Mouse (Mus musculus): Measurements from ENCODE around the gene Cstf1.

The Cstf1 gene

DNA sequence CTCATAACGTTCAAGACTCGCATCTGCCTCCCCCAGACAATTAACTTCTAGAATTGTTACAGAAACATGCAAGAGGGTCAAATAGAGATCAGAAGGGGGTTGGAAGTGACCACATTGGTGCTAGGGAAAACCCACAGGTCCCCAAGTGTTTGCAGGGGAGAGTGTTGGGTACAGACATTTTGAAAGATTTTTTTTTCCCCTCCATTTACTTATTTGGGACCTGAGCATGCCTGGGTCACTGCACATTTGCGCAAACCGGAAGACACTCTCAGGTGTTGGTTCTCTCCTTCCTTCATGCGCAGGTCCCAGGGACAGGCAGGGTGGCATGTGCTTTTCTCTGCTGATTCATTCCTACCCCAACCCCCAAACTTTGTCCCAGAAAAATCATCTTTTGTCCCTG is 46.4 kb downstream of the Cstf1 start:
- no peak for DNase-seq

DNA sequence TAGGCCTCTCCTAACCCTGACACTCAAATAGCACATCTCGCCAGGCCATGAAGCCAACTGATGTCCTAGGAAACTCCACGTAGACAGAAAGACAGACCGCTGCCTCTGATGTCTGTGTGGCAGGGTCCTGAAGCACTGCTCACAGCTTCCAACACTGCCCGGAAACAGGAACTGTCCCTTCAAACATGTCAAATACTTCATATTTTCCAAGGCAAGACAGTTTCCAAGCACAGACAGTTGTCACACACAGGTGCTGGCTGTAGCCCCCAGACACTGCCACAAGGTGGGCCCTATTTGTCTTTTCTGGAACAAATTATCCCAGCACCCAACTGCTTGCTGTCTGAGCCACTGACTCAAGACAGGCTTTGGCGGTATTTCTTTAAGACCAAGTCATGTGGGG is 47.7 kb downstream of the Cstf1 start:
- DNase-seq: no peak

DNA sequence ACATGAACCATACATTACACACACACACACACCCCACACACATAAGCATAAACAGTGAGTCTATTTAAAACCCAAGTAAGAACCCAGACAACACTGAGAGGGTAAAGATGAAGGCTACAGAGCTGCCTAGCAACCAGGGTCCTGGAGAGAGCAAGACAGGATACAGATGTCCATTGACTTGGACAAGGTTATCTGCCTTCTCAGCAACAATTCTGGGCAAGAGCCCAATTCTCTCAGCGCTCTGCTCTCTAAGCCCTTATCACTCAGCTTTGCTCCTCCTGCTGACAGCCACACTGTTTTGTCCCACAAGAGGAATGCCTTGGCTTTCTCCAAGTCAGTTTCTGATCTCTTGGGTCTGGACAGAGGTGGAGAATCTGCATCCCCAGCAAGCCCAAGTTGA is 60.1 kb downstream of the Cstf1 start:
- no peak for DNase-seq

Data from thymus, postnatal 4 days (tissue).